Mouse (Mus musculus) hindbrain, embryonic 12.5 days (tissue): ENCODE results near the gene Hnrnpa1. TPM values are rescaled to one million over a fixed set of nuclear protein-coding genes. Genes with fewer than 3 reads are reported as not detected.
"Not testable (repeated sequence)": the region's sequence is repeated elsewhere in the genome, so short reads cannot be mapped to it uniquely, and the experiment has no call there.

Source experiments
- ATAC-seq: fragments of 200-750 bp; cut with Nextera tagmentation; 2 replicates; pipeline ENCODE4 v1.8.0; 2017; ENCODE audit warnings: moderate TSS enrichment; ENCODE audit not compliant: low FRiP score
- H3K27ac ChIP-seq: fragments of 300-500 bp; sonication (generic); 2 replicates; pipeline ENCODE4 v1.5.1; 2016; ENCODE audit warnings: mild to moderate bottlenecking
- H3K27me3 ChIP-seq: fragments of 300-500 bp; sonication (generic); 2 replicates; pipeline ENCODE4 v1.6.1; 2016; ENCODE audit warnings: mild to moderate bottlenecking
- H3K36me3 ChIP-seq: fragments of 300-500 bp; sonication (generic); 2 replicates; pipeline ENCODE4 v1.6.1; 2016; ENCODE audit warnings: mild to moderate bottlenecking
- H3K4me1 ChIP-seq: fragments of 300-500 bp; sonication (generic); 2 replicates; pipeline ENCODE4 v1.6.1; 2016
- H3K4me2 ChIP-seq: fragments of 300-500 bp; sonication (generic); replicated peaks from 2 replicates; pipeline ENCODE4 v1.6.1; 2016; ENCODE audit warnings: mild to moderate bottlenecking
- H3K4me3 ChIP-seq: fragments of 300-500 bp; sonication (generic); 2 replicates; pipeline ENCODE4 v1.5.1; 2016; ENCODE audit warnings: mild to moderate bottlenecking
- H3K9ac ChIP-seq: fragments of 300-500 bp; sonication (generic); 2 replicates; pipeline ENCODE4 v1.6.1; 2016; ENCODE audit warnings: mild to moderate bottlenecking, moderate library complexity
- H3K9me3 ChIP-seq: fragments of 300-500 bp; sonication (generic); replicated peaks from 2 replicates; pipeline ENCODE4 v1.6.1; 2016; ENCODE audit warnings: mild to moderate bottlenecking
- WGBS: fragments of 180-500 bp; shearing (Covaris S2); methylation state at CpG from one replicate; pipeline ENCODE4 v1.1.7; 2016; 5-methylcytosine and 5-hydroxymethylcytosine counted together
- polyA plus RNA-seq: library from polyadenylated mRNA; unstranded; fragments of >200 nt; fragmentation: Nextera tagmentation; extraction: Ambion mirVana; gene quantifications from 2 replicates; pipeline ENCODE4 v1.2.1, GENCODE M21; 2016

Hnrnpa1 gene
- polyA plus RNA-seq, 1 experiment from 2014 or later, result 1,137 TPM

GRCm38 (mm10) chr15:103257790-103258728 is 17.8 kb downstream of the Hnrnpa1 start, which contains the start of gene Nfe2:
Gene Nfe2 (minus strand): TSS chr15:103258403.
- 14% methylated on average over 15 of the region's 15 CpGs for WGBS
- Histone ChIP-seq H3K27me3 (peaks cover 23% of the 10 kb centered on the region), H3K9me3 (no peaks in the 10 kb centered on the region), H3K4me1 (peaks cover 15% of the 10 kb centered on the region), H3K4me2 (peak within 1 kb of the TSS; percentile 36; the same call in 1 of the 2 replicates), H3K27ac (no peak within 1 kb of the TSS), H3K4me3 (no peak within 1 kb of the TSS), H3K36me3 (no peaks in the 10 kb centered on the region), H3K9ac (no peak within 1 kb of the TSS)
- ATAC-seq, result 0 out of 2 replicates have a peak, but pooled peaks have one; percentile 38

GRCm38 (mm10) chr15:103259162-103259561 is 18.9 kb downstream of the Hnrnpa1 start:
- no peak for ATAC-seq
- Histone ChIP-seq H3K9me3 (no peaks in the 10 kb centered on the region), H3K4me1 (peaks cover 15% of the 10 kb centered on the region), H3K4me2 (no peak overlapping the region), H3K9ac (no peak overlapping the region), H3K36me3 (no peaks in the 10 kb centered on the region), H3K27ac (no peak overlapping the region), H3K4me3 (no peak overlapping the region), H3K27me3 (peaks cover 18% of the 10 kb centered on the region)
- 83% methylated on average over 5 of the region's 5 CpGs for WGBS

- ATAC-seq, result no peak
- Histone ChIP-seq H3K4me3 (no peak overlapping the region), H3K36me3 (no peaks in the 10 kb centered on the region), H3K4me2 (no peak overlapping the region), H3K27ac (no peak overlapping the region), H3K9ac (no peak overlapping the region), H3K9me3 (no peaks in the 10 kb centered on the region), H3K4me1 (peaks cover 11% of the 10 kb centered on the region), H3K27me3 (peaks cover 10% of the 10 kb centered on the region)
- 63% methylated on average over 1 of the region's 1 CpGs for WGBS
Measured at GRCm38 (mm10) chr15:103259989-103260388, 19.8 kb downstream of the Hnrnpa1 start.

- WGBS, result 92% methylated on average over 2 of the region's 2 CpGs
- no peak overlapping the region for H3K4me3 ChIP-seq
- no peak overlapping the region for H3K27ac ChIP-seq
- H3K9ac ChIP-seq, result no peak overlapping the region
- no peak overlapping the region for H3K4me2 ChIP-seq
- no peak for ATAC-seq
- H3K9me3 ChIP-seq, result no peaks in the 10 kb centered on the region
- H3K4me1 ChIP-seq, result no peaks in the 10 kb centered on the region
- H3K36me3 ChIP-seq, result no peaks in the 10 kb centered on the region
- no peaks in the 10 kb centered on the region for H3K27me3 ChIP-seq
Measured at GRCm38 (mm10) chr15:103264794-103265193, 24.6 kb downstream of the Hnrnpa1 start.

DNA sequence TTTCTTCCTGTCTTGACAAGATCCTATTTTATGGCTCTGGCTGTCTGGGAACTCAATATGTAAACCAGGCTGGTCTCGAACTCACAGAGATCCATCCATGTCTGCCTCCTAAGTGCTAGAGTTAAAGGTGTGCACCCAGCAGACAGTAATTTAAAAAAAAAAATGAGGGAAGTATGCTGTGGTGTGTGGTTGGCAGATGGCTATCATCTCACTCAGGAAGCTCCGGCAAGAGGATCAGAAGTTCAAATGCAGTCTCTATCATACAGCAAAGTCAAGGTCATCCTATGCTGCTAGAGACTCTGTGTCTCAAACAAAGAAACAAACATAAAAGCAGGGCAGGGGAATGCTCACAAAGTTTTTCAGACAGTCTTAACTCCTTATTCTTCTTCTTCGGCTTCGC is 28.7 kb downstream of the Hnrnpa1 start:
- Histone ChIP-seq H3K36me3 (no peaks in the 10 kb centered on the region), H3K4me2 (no peak overlapping the region), H3K27ac (no peak overlapping the region), H3K4me1 (peaks cover 6% of the 10 kb centered on the region), H3K9ac (no peak overlapping the region), H3K4me3 (no peak overlapping the region), H3K27me3 (no peaks in the 10 kb centered on the region), H3K9me3 (no peaks in the 10 kb centered on the region)
- 83% methylated on average over 4 of the region's 4 CpGs for WGBS
- ATAC-seq, result no peak

DNA sequence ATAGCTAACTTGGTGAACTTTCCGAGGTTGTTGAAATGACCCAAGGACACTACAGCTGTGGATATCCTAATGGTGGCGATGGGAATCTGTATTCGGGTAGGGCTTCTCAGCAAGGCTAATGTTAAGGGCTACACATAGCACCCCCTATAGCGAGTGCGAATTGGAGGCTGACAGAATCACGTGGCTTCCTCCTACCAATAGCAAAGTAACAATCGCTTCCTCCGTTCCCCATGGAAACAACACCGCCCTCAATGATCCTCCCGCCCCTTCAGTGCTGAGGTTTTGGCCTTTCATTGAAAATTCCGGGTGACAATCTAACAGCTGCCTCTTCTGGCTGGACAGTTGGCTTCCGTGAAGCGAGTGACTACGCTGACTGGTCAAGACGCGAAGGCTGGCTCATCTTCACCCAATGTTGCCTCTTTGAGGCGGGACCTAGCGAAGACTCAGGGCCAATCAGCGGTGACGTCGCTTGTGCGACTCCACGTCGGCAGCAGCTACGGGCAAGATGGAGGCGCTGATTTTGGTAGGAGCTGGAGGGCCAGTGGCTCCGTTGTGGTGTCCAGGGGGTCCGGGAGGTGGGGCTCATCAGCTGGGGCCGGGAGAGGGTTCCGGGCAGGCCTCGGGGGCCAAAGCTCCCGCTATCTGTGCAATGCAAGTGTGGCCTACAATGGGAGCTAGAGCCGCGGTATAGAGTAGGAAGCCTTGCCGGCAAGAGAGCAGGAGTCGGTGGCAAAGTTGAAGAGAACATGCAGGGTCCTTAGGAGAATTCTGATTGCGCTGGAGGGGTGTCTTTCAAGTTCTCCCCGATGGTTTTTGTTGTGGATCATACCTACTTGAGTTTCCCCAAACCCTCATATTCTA is 32.4 kb downstream of the Hnrnpa1 start, which contains the start of gene Copz1:
Gene Copz1, plus strand, starts transcription at position 296 of the 861 bp plus-strand sequence.
- Histone ChIP-seq H3K4me1 (peaks cover 18% of the 10 kb centered on the region), H3K4me2 (peak within 1 kb of the TSS; percentile 73), H3K27ac (peak within 1 kb of the TSS; percentile 79), H3K36me3 (no peaks in the 10 kb centered on the region), H3K9me3 (no peaks in the 10 kb centered on the region), H3K27me3 (no peaks in the 10 kb centered on the region), H3K9ac (peak within 1 kb of the TSS; percentile 84), H3K4me3 (peak within 1 kb of the TSS; percentile 83)
- ATAC-seq, result peak; percentile 99
- under 1% methylated on average over 38 of the region's 38 CpGs for WGBS

- H3K4me2 ChIP-seq, H3K27me3 ChIP-seq, H3K9ac ChIP-seq, ATAC-seq, H3K9me3 ChIP-seq, H3K27ac ChIP-seq, H3K4me3 ChIP-seq, H3K36me3 ChIP-seq: not testable (repeated sequence)
- peaks cover 22% of the 10 kb centered on the region for H3K4me1 ChIP-seq
- WGBS, result 85% methylated on average over 3 of the region's 3 CpGs
Measured at GRCm38 (mm10) chr15:103275943-103276342, 35.7 kb downstream of the Hnrnpa1 start.

GRCm38 (mm10) chr15:103277949-103278348 is 37.7 kb downstream of the Hnrnpa1 start:
- H3K36me3 ChIP-seq, result no peaks in the 10 kb centered on the region
- ATAC-seq, result no peak
- no peaks in the 10 kb centered on the region for H3K9me3 ChIP-seq
- H3K4me2 ChIP-seq, result no peak overlapping the region
- peak overlapping the region; percentile 26; the same call in 1 of the 2 replicates for H3K27ac ChIP-seq
- peaks cover 22% of the 10 kb centered on the region for H3K4me1 ChIP-seq
- no peak overlapping the region for H3K9ac ChIP-seq
- H3K27me3 ChIP-seq, result no peaks in the 10 kb centered on the region
- 69% methylated on average over 7 of the region's 7 CpGs for WGBS
- no peak overlapping the region for H3K4me3 ChIP-seq

DNA sequence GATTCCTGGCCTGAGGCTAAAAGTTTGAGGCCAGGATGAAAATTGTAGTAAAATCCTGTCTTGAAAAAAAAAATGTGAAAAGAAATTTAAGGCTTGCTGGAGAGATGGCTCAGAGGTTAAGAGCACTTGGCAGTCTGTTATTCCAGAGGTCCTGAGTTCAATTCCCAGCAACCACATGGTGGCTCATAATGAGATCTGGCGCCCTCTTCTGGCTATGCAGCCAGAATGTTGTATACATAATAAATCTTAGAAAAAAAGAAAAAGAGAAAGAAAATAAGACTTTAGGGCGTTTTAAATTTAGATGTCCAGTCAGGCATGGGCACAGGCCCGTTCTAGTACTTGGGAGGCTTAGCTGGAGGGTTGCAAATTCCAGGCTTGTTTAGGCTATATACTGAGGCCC is 39.5 kb downstream of the Hnrnpa1 start:
- no peaks in the 10 kb centered on the region for H3K36me3 ChIP-seq
- H3K4me2 ChIP-seq, result no peak overlapping the region
- WGBS, result 62% methylated on average over 3 of the region's 3 CpGs
- H3K9me3 ChIP-seq, result no peaks in the 10 kb centered on the region
- H3K27ac ChIP-seq, result no peak overlapping the region
- H3K27me3 ChIP-seq, result no peaks in the 10 kb centered on the region
- H3K4me1 ChIP-seq, result peaks cover 8% of the 10 kb centered on the region
- no peak overlapping the region for H3K9ac ChIP-seq
- no peak for ATAC-seq
- H3K4me3 ChIP-seq, result no peak overlapping the region

GRCm38 (mm10) chr15:103280817-103281464 is 40.7 kb downstream of the Hnrnpa1 start:
- no peaks in the 10 kb centered on the region for H3K36me3 ChIP-seq
- no peak overlapping the region for H3K4me3 ChIP-seq
- ATAC-seq, result no peak
- no peak overlapping the region for H3K27ac ChIP-seq
- H3K4me2 ChIP-seq, result no peak overlapping the region
- no peaks in the 10 kb centered on the region for H3K9me3 ChIP-seq
- no peak overlapping the region for H3K9ac ChIP-seq
- 78% methylated on average over 3 of the region's 3 CpGs for WGBS
- H3K27me3 ChIP-seq, result no peaks in the 10 kb centered on the region
- peaks cover 16% of the 10 kb centered on the region for H3K4me1 ChIP-seq

- Histone ChIP-seq H3K4me1 (peaks cover 19% of the 10 kb centered on the region), H3K27ac (no peak overlapping the region), H3K36me3 (no peaks in the 10 kb centered on the region), H3K4me2 (no peak overlapping the region), H3K9ac (no peak overlapping the region), H3K4me3 (no peak overlapping the region), H3K27me3 (no peaks in the 10 kb centered on the region), H3K9me3 (no peaks in the 10 kb centered on the region)
- 92% methylated on average over 3 of the region's 3 CpGs for WGBS
- no peak for ATAC-seq
Measured at GRCm38 (mm10) chr15:103281465-103282205, 41.4 kb downstream of the Hnrnpa1 start.
